10 mouse cellular contexts compared by ENCODE assay signal in genomic region chr11:77784894-77785293, GRCm38 (mm10). TPM values are rescaled to one million over a fixed set of nuclear protein-coding genes. Genes with fewer than 3 reads are reported as not detected.
DNase-seq lines count a peak whose midpoint lies in the region; ATAC-seq and TF ChIP-seq lines count a peak whose summit lies in the region.
"Had no signal": no experiment of that assay in that cellular context is flagged by ENCODE, and none has a peak within 500 bp of the region (broad histone marks: within the 10 kb centered on the region; RNA-seq: fewer than 3 reads in every experiment).

No protein-coding gene starts in this region.

- H3K9me3 ChIP-seq in lung, postnatal 0 days (ENCODE audit: low read length), result no peaks in the 10 kb centered on the region
- no peaks in the 10 kb centered on the region for H3K9me3 ChIP-seq in intestine, embryonic 16.5 days (ENCODE audit: control insufficient read depth, low read length)
- H3K9me3 ChIP-seq in stomach, embryonic 14.5 days (ENCODE audit: control insufficient read depth, low read depth, low read length), result no peaks in the 10 kb centered on the region

- no peak for TF ChIP-seq CTCF in lung, postnatal 0 days (IDR thresholded peaks at IDR 0.05)

- intact Hi-C loops in heart, postnatal 36 days (cut with DNase I), result no loop called here
- intact Hi-C loops in left cerebral cortex, postnatal 25 days (cut with DNase I), result loop anchor here (2.0 kb wide), 1 partner anchor 20 kb away; no protein-coding TSS in a partner anchor

- no peaks in the 10 kb centered on the region for H3K27me3 ChIP-seq in lung, postnatal 0 days (replicated peaks; ENCODE audit: insufficient read depth, low read length)
- no peaks in the 10 kb centered on the region for H3K27me3 ChIP-seq in intestine, embryonic 16.5 days (replicated peaks; ENCODE audit: control insufficient read depth, insufficient read depth, low read length)
- H3K27me3 ChIP-seq in stomach, embryonic 14.5 days (ENCODE audit: control insufficient read depth, insufficient read depth, low read length), result no peaks in the 10 kb centered on the region

- H3K4me1 ChIP-seq in lung, postnatal 0 days (ENCODE audit: insufficient read depth, low read depth, low read length), result peaks cover 48% of the 10 kb centered on the region
- peaks cover 51% of the 10 kb centered on the region for H3K4me1 ChIP-seq in intestine, embryonic 16.5 days (ENCODE audit: control insufficient read depth, insufficient read depth, low read length)
- H3K4me1 ChIP-seq in stomach, embryonic 14.5 days (ENCODE audit: control insufficient read depth, insufficient read depth, low read length), result peaks cover 34% of the 10 kb centered on the region

- WGBS in lung, postnatal 0 days, result 55% methylated on average over 9 of the region's 9 CpGs
- 62% methylated on average over 9 of the region's 9 CpGs for WGBS in intestine, embryonic 16.5 days
- WGBS in stomach, embryonic 14.5 days, result 65% methylated on average over 9 of the region's 9 CpGs

- no peak for TF ChIP-seq EP300 in lung, postnatal 0 days (IDR thresholded peaks at IDR 0.05)

- H3K4me3 ChIP-seq in lung, postnatal 0 days (ENCODE audit: low read depth, low read length), result no peak overlapping the region
- no peak overlapping the region for H3K4me3 ChIP-seq in intestine, embryonic 16.5 days (ENCODE audit: low read length)
- no peak overlapping the region for H3K4me3 ChIP-seq in stomach, embryonic 14.5 days (ENCODE audit: low read depth, low read length)

- H3K27ac ChIP-seq in lung, postnatal 0 days (ENCODE audit: low read length), result peak overlapping the region; percentile 93
- peak overlapping the region; percentile 99 for H3K27ac ChIP-seq in intestine, embryonic 16.5 days (ENCODE audit: low read length)
- peak overlapping the region; percentile 87; the same call in 1 of the 2 replicates for H3K27ac ChIP-seq in stomach, embryonic 14.5 days (ENCODE audit: low read length)

- H3K9ac ChIP-seq in lung, postnatal 0 days (replicated peaks; ENCODE audit: low read depth), result no peak overlapping the region
- peak overlapping the region; percentile 71 for H3K9ac ChIP-seq in intestine, embryonic 16.5 days (ENCODE audit: low read depth, low read length)
- H3K9ac ChIP-seq in stomach, embryonic 14.5 days (replicated peaks; ENCODE audit: low read depth, low read length), result no peak overlapping the region

- H3K36me3 ChIP-seq in lung, postnatal 0 days (ENCODE audit: insufficient read depth, low read length), result no peaks in the 10 kb centered on the region; the same call in 1 of the 2 replicates
- H3K36me3 ChIP-seq in intestine, embryonic 16.5 days (ENCODE audit: control insufficient read depth, insufficient read depth, low read length), result no peaks in the 10 kb centered on the region
- no peaks in the 10 kb centered on the region for H3K36me3 ChIP-seq in stomach, embryonic 14.5 days (ENCODE audit: control insufficient read depth, insufficient read depth, low read length)

- ATAC-seq in lung, postnatal 0 days, result no peak
- ATAC-seq in intestine, embryonic 16.5 days, result no peak
- ATAC-seq in stomach, embryonic 14.5 days (ENCODE audit: insufficient number of reproducible peaks, insufficient read depth, low FRiP score, low read depth), result no peak

- DNase-seq in heart, adult 11 months, result peak; percentile 90
- no peak for DNase-seq in heart, postnatal 36 days
- no peak for DNase-seq in lung, postnatal 0 days (ENCODE audit: low spot score)
- DNase-seq in lung, postnatal 25 days (ENCODE audit: low spot score), result no peak
- DNase-seq in testis, postnatal 14 days (ENCODE audit: low spot score), result no peak
- DNase-seq in left cerebral cortex, postnatal 25 days (ENCODE audit: low spot score in 2 of 2), result no peak
- DNase-seq: right cerebral cortex, postnatal 25 days had no signal

- H3K4me2 ChIP-seq in lung, postnatal 0 days (replicated peaks; ENCODE audit: low read depth, low read length), result peak overlapping the region; percentile 17; the same call in 1 of the 2 replicates
- H3K4me2 ChIP-seq in intestine, embryonic 16.5 days (ENCODE audit: low read depth, low read length), result peak overlapping the region; percentile 37
- H3K4me2 ChIP-seq in stomach, embryonic 14.5 days (replicated peaks; ENCODE audit: low read depth, low read length), result no peak overlapping the region

RNA-seq across cellular contexts. Expression of gene Gm10277, which starts 2.7 kb away (rescaled TPM):
- total RNA-seq in heart, postnatal 36 days (2021), result not detected
- 0.90 and 1.2 TPM in 2 replicates for polyA plus RNA-seq in lung, postnatal 0 days (2015; fragmentation: Nextera tagmentation; extraction: Ambion mirVana)
- polyA plus RNA-seq in intestine, embryonic 16.5 days (2015; fragmentation: Nextera tagmentation; extraction: Ambion mirVana), result 0.89 and 1.0 TPM in 2 replicates
- polyA plus RNA-seq in stomach, embryonic 14.5 days (2014; fragmentation: Nextera tagmentation; extraction: Ambion mirVana), result 1.2 and 1.5 TPM in 2 replicates
- total RNA-seq in left cerebral cortex, postnatal 25 days (2021), result not detected
- total RNA-seq: adrenal gland, postnatal 4 days had no signal

RNA-seq across cellular contexts. Expression of gene Myo18a, which starts 21.8 kb away (rescaled TPM):
- 100 to 1,000 TPM; 256 to 280 TPM for total RNA-seq in heart, postnatal 36 days (2021)
- 21.6 and 33.3 TPM in 2 replicates for polyA plus RNA-seq in lung, postnatal 0 days (2015; fragmentation: Nextera tagmentation; extraction: Ambion mirVana)
- polyA plus RNA-seq in intestine, embryonic 16.5 days (2015; fragmentation: Nextera tagmentation; extraction: Ambion mirVana), result 31.2 and 31.8 TPM in 2 replicates
- 18.4 and 22.3 TPM in 2 replicates for polyA plus RNA-seq in stomach, embryonic 14.5 days (2014; fragmentation: Nextera tagmentation; extraction: Ambion mirVana)
- total RNA-seq in left cerebral cortex, postnatal 25 days (2021), result 100 to 1,000 TPM; 156 to 157 TPM

RNA-seq across cellular contexts. Expression of gene Cryba1, which starts 59.8 kb away (rescaled TPM):
- total RNA-seq in heart, postnatal 36 days (2021), result not detected
- not detected in 2 replicates for polyA plus RNA-seq in lung, postnatal 0 days (2015; fragmentation: Nextera tagmentation; extraction: Ambion mirVana)
- polyA plus RNA-seq in intestine, embryonic 16.5 days (2015; fragmentation: Nextera tagmentation; extraction: Ambion mirVana), result not detected in 2 replicates
- not detected in 2 replicates for polyA plus RNA-seq in stomach, embryonic 14.5 days (2014; fragmentation: Nextera tagmentation; extraction: Ambion mirVana)
- not detected for total RNA-seq in left cerebral cortex, postnatal 25 days (2021)
- total RNA-seq: adrenal gland, postnatal 4 days had no signal
